Mouse (Mus musculus) activated CD4-positive, CD25-positive, alpha-beta regulatory T cell, adult 4 months (primary cell): Measurements from ENCODE around the gene Zfp526. TPM values are rescaled to one million over a fixed set of nuclear protein-coding genes. Genes with fewer than 3 reads are reported as not detected.

Source experiments
- ATAC-seq: one replicate; pipeline ENCODE4 v1.8.0; 2017
- polyA plus RNA-seq, 2 experiments: library from polyadenylated mRNA; unstranded; fragments of 100-300 nt; shearing (Covaris generic); gene quantifications; one replicate each; pipeline ENCODE4 v1.2.1; 2017

Gene Zfp526
- 1 to 10 TPM; 2.6 to 4.0 TPM for polyA plus RNA-seq

DNA sequence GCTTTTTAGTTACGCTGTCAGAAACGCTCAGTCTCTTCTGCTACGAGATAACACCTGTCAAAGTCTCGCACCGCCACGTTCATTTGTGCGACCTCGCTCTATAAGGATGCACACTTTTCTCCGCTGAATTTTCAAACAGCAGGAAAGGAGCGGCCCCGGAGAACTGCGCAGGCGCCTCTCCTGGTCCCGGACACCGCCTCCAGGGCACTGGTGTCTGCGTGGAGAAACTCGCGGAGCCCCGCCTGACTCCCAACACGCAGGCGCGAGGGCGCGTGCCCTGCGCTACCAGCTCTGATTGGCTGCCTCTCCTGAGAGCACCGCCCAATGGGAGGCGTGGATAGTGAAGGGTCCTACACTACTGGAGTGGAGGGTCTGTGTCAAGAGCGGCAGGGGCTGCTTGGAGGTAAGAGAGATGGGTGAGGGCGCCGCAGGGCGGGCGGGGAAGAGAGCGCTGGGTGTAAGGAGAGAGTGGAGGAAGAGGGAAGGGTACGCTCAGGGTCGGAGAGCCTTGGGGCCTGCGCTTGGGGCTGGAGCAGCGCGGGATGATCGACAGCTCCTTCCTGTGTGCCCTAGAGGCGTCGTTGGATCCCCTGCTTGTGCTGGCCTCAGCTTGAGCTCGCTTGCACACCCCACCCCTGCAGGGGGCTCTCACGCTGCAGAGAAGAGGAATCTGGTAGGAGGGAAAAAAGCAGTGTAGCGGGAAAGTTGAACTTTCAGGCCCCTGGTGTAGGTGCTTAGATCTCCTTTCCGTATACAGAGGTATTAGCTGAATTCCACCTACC, at the start of gene Zfp526:
Gene Zfp526, plus strand, starts transcription at position 324 of the 782 bp plus-strand sequence.
- ATAC-seq = peak; percentile 75

GRCm38 (mm10) chr7:25172669-25173068, 48.6 kb upstream of the Zfp526 start:
- ATAC-seq = no peak

- ATAC-seq = no peak
Measured at GRCm38 (mm10) chr7:25174343-25174742, 46.9 kb upstream of the Zfp526 start.

DNA sequence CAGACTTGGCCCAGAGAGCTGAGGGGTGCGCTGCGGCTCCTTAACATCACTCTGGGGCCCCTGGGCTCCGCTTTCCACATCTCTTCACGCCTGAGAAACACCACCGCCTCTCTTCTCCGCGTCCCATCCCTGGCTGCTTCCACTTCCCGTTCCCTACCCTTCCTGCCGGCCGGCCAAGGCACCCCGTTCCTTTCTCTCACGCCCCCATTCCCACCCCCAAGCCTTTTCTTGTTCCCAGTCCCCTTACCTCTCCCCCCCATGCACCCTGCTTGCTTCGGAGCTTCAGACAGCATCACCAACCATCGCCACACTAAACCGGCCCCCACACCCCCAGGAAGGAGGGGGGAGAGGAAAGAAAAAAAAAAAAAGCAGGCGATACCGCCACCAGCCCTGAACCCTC, 42.9 kb upstream of the Zfp526 start:
- ATAC-seq = no peak

- no peak for ATAC-seq
Measured at GRCm38 (mm10) chr7:25178787-25179605, 42.2 kb upstream of the Zfp526 start.

- peak; percentile 57 for ATAC-seq
Measured at GRCm38 (mm10) chr7:25179606-25180161, 41.5 kb upstream of the Zfp526 start, which contains the start of gene Pou2f2. Gene Pou2f2, minus strand, starts transcription at chr7:25179726.

GRCm38 (mm10) chr7:25180512-25180911, 40.7 kb upstream of the Zfp526 start:
- no peak for ATAC-seq

GRCm38 (mm10) chr7:25181331-25181790, 39.9 kb upstream of the Zfp526 start:
- ATAC-seq = peak; percentile 50

DNA sequence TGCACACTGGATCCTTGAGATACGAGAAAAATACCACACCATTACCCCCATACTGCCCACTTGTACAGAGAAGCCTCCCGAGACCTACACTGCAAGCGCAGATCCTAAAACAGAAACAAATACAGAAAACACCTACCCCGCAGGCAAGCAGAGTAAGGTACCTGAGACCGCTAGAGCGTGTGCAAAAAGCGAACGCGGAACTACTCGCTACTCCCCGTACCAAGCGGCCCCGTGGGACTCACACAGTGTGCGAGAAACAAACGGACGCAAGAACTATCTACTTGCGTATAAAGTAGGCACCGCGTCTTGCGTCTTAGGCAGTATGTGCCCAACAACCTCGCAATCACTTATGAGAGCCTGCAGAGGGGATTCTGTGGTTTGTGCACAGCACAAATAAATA, 39.4 kb upstream of the Zfp526 start:
- ATAC-seq = no peak

GRCm38 (mm10) chr7:25184091-25184490, 37.1 kb upstream of the Zfp526 start:
- ATAC-seq = no peak

- peak; percentile 57 for ATAC-seq
Measured at GRCm38 (mm10) chr7:25187662-25188650, 33.3 kb upstream of the Zfp526 start.

GRCm38 (mm10) chr7:25190806-25191205, 30.4 kb upstream of the Zfp526 start:
- ATAC-seq = no peak

- no peak for ATAC-seq
Measured at GRCm38 (mm10) chr7:25192110-25192509, 29.1 kb upstream of the Zfp526 start.

GRCm38 (mm10) chr7:25195148-25195547, 26.1 kb upstream of the Zfp526 start:
- ATAC-seq = no peak

- ATAC-seq = no peak
Measured at GRCm38 (mm10) chr7:25196107-25196506, 25.1 kb upstream of the Zfp526 start.

- ATAC-seq = no peak
Measured at GRCm38 (mm10) chr7:25197384-25198018, 23.7 kb upstream of the Zfp526 start.

GRCm38 (mm10) chr7:25203624-25204023, 17.6 kb upstream of the Zfp526 start:
- no peak for ATAC-seq

DNA sequence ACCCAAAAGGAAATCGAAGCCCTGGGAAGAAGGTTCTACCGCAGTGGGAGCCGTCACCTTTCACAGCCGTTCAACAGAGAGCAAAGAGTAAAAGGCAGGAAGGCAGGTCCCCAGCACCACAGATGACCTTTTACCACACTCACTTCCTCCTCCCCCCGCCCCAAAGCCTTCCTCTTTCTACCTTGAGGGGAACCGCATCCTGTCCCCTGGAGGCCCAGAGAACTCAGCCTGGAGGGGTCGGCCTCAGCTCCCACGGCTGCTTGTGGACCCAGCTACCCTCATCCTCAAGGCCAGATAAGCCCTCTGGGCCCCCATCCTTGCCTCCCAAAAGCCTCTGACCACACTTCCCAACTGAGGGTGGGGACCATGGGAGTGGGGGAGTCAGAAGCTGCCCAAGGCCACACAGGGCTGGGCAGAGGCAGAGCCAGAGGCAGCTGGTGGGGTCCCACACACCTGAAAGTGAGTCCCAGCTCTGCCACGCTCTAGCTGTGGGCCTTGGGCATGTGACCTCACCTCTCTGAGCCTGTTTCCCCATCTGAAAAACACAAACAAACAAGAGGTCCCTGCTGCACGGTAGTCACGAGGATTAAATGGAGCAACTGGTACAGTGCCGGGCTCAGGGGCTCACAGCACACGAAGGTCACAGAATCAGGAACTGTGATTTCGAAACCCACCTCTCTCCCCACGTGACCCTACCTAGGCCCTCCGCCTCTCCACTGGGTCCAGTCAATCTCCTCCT, 15.7 kb upstream of the Zfp526 start:
- ATAC-seq = peak; percentile 82

- ATAC-seq = peak; percentile 35
Measured at GRCm38 (mm10) chr7:25206094-25206830, 15.0 kb upstream of the Zfp526 start.

- peak; percentile 63 for ATAC-seq
Measured at GRCm38 (mm10) chr7:25209161-25209622, 12.0 kb upstream of the Zfp526 start.
